Mouse (Mus musculus): ENCODE measurements at regions not wholly inside any gene's neighbourhood (a gene's known extent, or its start where the extent isn't known, plus 50 kb on each side); places are given as distances from the start of the nearest gene placed in this dataset.

GRCm38 (mm10) chr8:103422313-103422973, 637.0 kb upstream of the Cdh11 start:
- Histone ChIP-seq H3K4me3 (ENCODE audit: low read depth, low read length) (no peak overlapping the region), H3K27ac (ENCODE audit: low read length) (no peak overlapping the region), H3K9ac (replicated peaks; ENCODE audit: low read depth, low read length) (no peak overlapping the region), H3K4me2 (replicated peaks; ENCODE audit: low read depth, low read length) (no peak overlapping the region), H3K4me1 (ENCODE audit: control insufficient read depth, insufficient read depth, low read length) (no peaks in the 10 kb centered on the region), H3K9me3 (ENCODE audit: control insufficient read depth, low read depth, low read length) (no peaks in the 10 kb centered on the region), H3K36me3 (ENCODE audit: control insufficient read depth, insufficient read depth, low read length) (no peaks in the 10 kb centered on the region), H3K27me3 (ENCODE audit: control insufficient read depth, insufficient read depth, low read length) (no peaks in the 10 kb centered on the region)
- ATAC-seq (ENCODE audit: insufficient number of reproducible peaks, insufficient read depth, low FRiP score, low read depth) = no peak
- WGBS = 86% methylated on average over 2 of the region's 2 CpGs

- Histone ChIP-seq H3K4me2 (replicated peaks; ENCODE audit: low read depth, low read length) (no peak overlapping the region), H3K4me3 (ENCODE audit: low read depth, low read length) (no peak overlapping the region), H3K9me3 (ENCODE audit: control insufficient read depth, low read depth, low read length) (no peaks in the 10 kb centered on the region), H3K36me3 (ENCODE audit: control insufficient read depth, insufficient read depth, low read length) (no peaks in the 10 kb centered on the region), H3K27ac (ENCODE audit: low read length) (no peak overlapping the region), H3K27me3 (ENCODE audit: control insufficient read depth, insufficient read depth, low read length) (no peaks in the 10 kb centered on the region), H3K9ac (replicated peaks; ENCODE audit: low read depth, low read length) (no peak overlapping the region), H3K4me1 (ENCODE audit: control insufficient read depth, insufficient read depth, low read length) (no peaks in the 10 kb centered on the region)
- 90% methylated on average over 1 of the region's 1 CpGs for WGBS
- no peak for ATAC-seq (ENCODE audit: insufficient number of reproducible peaks, insufficient read depth, low FRiP score, low read depth)
These were observed 640.5 kb upstream of the Cdh11 start for GRCm38 (mm10) chr8:103425967-103426366.

- Histone ChIP-seq H3K4me2 (replicated peaks; ENCODE audit: low read depth, low read length) (no peak overlapping the region), H3K36me3 (ENCODE audit: control insufficient read depth, insufficient read depth, low read length) (no peaks in the 10 kb centered on the region), H3K9ac (replicated peaks; ENCODE audit: low read depth, low read length) (no peak overlapping the region), H3K27ac (ENCODE audit: low read length) (no peak overlapping the region), H3K4me3 (ENCODE audit: low read depth, low read length) (no peak overlapping the region), H3K9me3 (ENCODE audit: control insufficient read depth, low read depth, low read length) (no peaks in the 10 kb centered on the region), H3K27me3 (ENCODE audit: control insufficient read depth, insufficient read depth, low read length) (no peaks in the 10 kb centered on the region), H3K4me1 (ENCODE audit: control insufficient read depth, insufficient read depth, low read length) (no peaks in the 10 kb centered on the region)
- 85% methylated on average over 3 of the region's 3 CpGs for WGBS
- ATAC-seq (ENCODE audit: insufficient number of reproducible peaks, insufficient read depth, low FRiP score, low read depth) = no peak
These were observed 645.5 kb upstream of the Cdh11 start for GRCm38 (mm10) chr8:103430874-103431492.

GRCm38 (mm10) chr8:103433532-103434105, 648.2 kb upstream of the Cdh11 start:
- no peak overlapping the region for H3K4me2 ChIP-seq (replicated peaks; ENCODE audit: low read depth, low read length)
- H3K4me1 ChIP-seq (ENCODE audit: control insufficient read depth, insufficient read depth, low read length) = no peaks in the 10 kb centered on the region
- ATAC-seq (ENCODE audit: insufficient number of reproducible peaks, insufficient read depth, low FRiP score, low read depth) = no peak
- 88% methylated on average over 6 of the region's 6 CpGs for WGBS
- H3K36me3 ChIP-seq (ENCODE audit: control insufficient read depth, insufficient read depth, low read length) = no peaks in the 10 kb centered on the region
- H3K4me3 ChIP-seq (ENCODE audit: low read depth, low read length) = no peak overlapping the region
- H3K27ac ChIP-seq (ENCODE audit: low read length) = no peak overlapping the region
- no peak overlapping the region for H3K9ac ChIP-seq (replicated peaks; ENCODE audit: low read depth, low read length)
- H3K9me3 ChIP-seq (ENCODE audit: control insufficient read depth, low read depth, low read length) = no peaks in the 10 kb centered on the region
- no peaks in the 10 kb centered on the region for H3K27me3 ChIP-seq (ENCODE audit: control insufficient read depth, insufficient read depth, low read length)

GRCm38 (mm10) chr8:103438995-103439717, 653.7 kb upstream of the Cdh11 start:
- no peak overlapping the region for H3K27ac ChIP-seq (ENCODE audit: low read length)
- no peaks in the 10 kb centered on the region for H3K36me3 ChIP-seq (ENCODE audit: control insufficient read depth, insufficient read depth, low read length)
- no peak overlapping the region for H3K4me2 ChIP-seq (replicated peaks; ENCODE audit: low read depth, low read length)
- no peak for ATAC-seq (ENCODE audit: insufficient number of reproducible peaks, insufficient read depth, low FRiP score, low read depth)
- H3K4me1 ChIP-seq (ENCODE audit: control insufficient read depth, insufficient read depth, low read length) = no peaks in the 10 kb centered on the region
- no peaks in the 10 kb centered on the region for H3K9me3 ChIP-seq (ENCODE audit: control insufficient read depth, low read depth, low read length)
- H3K27me3 ChIP-seq (ENCODE audit: control insufficient read depth, insufficient read depth, low read length) = no peaks in the 10 kb centered on the region
- H3K9ac ChIP-seq (replicated peaks; ENCODE audit: low read depth, low read length) = no peak overlapping the region
- WGBS = 90% methylated on average over 6 of the region's 6 CpGs
- no peak overlapping the region for H3K4me3 ChIP-seq (ENCODE audit: low read depth, low read length)

- H3K36me3 ChIP-seq (ENCODE audit: control insufficient read depth, insufficient read depth, low read length) = no peaks in the 10 kb centered on the region
- no peaks in the 10 kb centered on the region for H3K27me3 ChIP-seq (ENCODE audit: control insufficient read depth, insufficient read depth, low read length)
- H3K9ac ChIP-seq (replicated peaks; ENCODE audit: low read depth, low read length) = no peak overlapping the region
- no peak overlapping the region for H3K4me2 ChIP-seq (replicated peaks; ENCODE audit: low read depth, low read length)
- H3K4me3 ChIP-seq (ENCODE audit: low read depth, low read length) = no peak overlapping the region
- H3K9me3 ChIP-seq (ENCODE audit: control insufficient read depth, low read depth, low read length) = no peaks in the 10 kb centered on the region
- WGBS = 64% methylated on average over 5 of the region's 5 CpGs
- no peak overlapping the region for H3K27ac ChIP-seq (ENCODE audit: low read length)
- no peak for ATAC-seq (ENCODE audit: insufficient number of reproducible peaks, insufficient read depth, low FRiP score, low read depth)
- no peaks in the 10 kb centered on the region for H3K4me1 ChIP-seq (ENCODE audit: control insufficient read depth, insufficient read depth, low read length)
These were observed 655.7 kb upstream of the Cdh11 start for GRCm38 (mm10) chr8:103441163-103441562.

GRCm38 (mm10) chr8:103442420-103443125, 657.1 kb upstream of the Cdh11 start:
- H3K27ac ChIP-seq (ENCODE audit: low read length) = no peak overlapping the region

GRCm38 (mm10) chr8:103444577-103444976, 656.8 kb upstream of the Cdh5 start:
- Histone ChIP-seq H3K4me3 (ENCODE audit: low read depth, low read length) (no peak overlapping the region), H3K4me1 (ENCODE audit: control insufficient read depth, insufficient read depth, low read length) (no peaks in the 10 kb centered on the region), H3K27ac (ENCODE audit: low read length) (no peak overlapping the region), H3K9ac (replicated peaks; ENCODE audit: low read depth, low read length) (no peak overlapping the region), H3K4me2 (replicated peaks; ENCODE audit: low read depth, low read length) (no peak overlapping the region), H3K9me3 (ENCODE audit: control insufficient read depth, low read depth, low read length) (no peaks in the 10 kb centered on the region), H3K36me3 (ENCODE audit: control insufficient read depth, insufficient read depth, low read length) (no peaks in the 10 kb centered on the region), H3K27me3 (ENCODE audit: control insufficient read depth, insufficient read depth, low read length) (no peaks in the 10 kb centered on the region)
- no peak for ATAC-seq (ENCODE audit: insufficient number of reproducible peaks, insufficient read depth, low FRiP score, low read depth)
- 41% methylated on average over 7 of the region's 7 CpGs for whole genome bisulfite sequencing

More at GRCm38 (mm10) chr8:103442420-103443125, 657.1 kb upstream of the Cdh11 start:
- H3K4me3 ChIP-seq (ENCODE audit: low read depth, low read length) = no peak overlapping the region
- ATAC-seq (ENCODE audit: insufficient number of reproducible peaks, insufficient read depth, low FRiP score, low read depth) = no peak
- H3K36me3 ChIP-seq (ENCODE audit: control insufficient read depth, insufficient read depth, low read length) = no peaks in the 10 kb centered on the region
- no peaks in the 10 kb centered on the region for H3K27me3 ChIP-seq (ENCODE audit: control insufficient read depth, insufficient read depth, low read length)
- no peak overlapping the region for H3K4me2 ChIP-seq (replicated peaks; ENCODE audit: low read depth, low read length)
- no peaks in the 10 kb centered on the region for H3K9me3 ChIP-seq (ENCODE audit: control insufficient read depth, low read depth, low read length)
- WGBS = 29% methylated on average over 6 of the region's 6 CpGs
- no peak overlapping the region for H3K9ac ChIP-seq (replicated peaks; ENCODE audit: low read depth, low read length)
- no peaks in the 10 kb centered on the region for H3K4me1 ChIP-seq (ENCODE audit: control insufficient read depth, insufficient read depth, low read length)
